10 mouse cellular contexts compared by ENCODE assay signal in the genomic region with DNA sequence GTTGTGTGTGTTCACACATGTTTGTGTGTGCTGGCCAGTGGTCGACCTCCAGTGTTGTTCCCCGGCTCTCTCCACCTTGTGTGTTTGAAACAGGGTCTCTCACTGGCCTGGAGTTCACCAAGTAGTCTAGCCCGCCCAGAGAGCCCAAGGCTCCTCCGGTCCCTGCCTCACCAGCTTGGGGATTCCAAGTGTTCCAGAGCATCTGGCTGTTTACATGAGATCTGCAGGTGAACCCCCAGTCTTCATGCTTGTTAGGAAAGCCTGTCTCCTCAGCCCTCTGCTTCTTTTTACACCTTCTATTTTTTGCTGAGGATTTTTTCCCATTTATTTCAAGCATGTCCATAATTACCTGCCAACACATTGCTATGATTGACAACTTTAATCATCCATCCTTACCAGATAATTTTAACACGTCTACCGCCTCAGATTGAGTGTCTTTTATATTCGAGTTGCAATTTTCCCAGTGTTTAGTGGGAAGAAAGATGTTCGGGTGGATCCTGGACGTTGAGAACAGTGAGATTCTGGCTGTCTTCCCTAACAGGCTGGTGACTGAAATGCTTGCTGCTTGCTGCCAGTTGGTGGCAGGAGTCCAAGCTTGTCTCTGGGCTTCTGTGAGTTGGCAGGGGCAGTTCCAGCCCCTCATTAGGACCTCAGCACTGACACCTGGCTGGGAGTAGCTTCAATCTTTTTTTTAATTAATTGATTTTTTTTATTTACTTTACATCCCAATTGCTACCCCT. TPM values are rescaled to one million over a fixed set of nuclear protein-coding genes. Genes with fewer than 3 reads are reported as not detected.
A peak's percentile ranks its signal among the peaks of the same experiment; 100 is the strongest.
DNase-seq lines count a peak whose midpoint lies in the region; TF ChIP-seq lines count a peak whose summit lies in the region.
"Had no signal": no experiment of that assay in that cellular context is flagged by ENCODE, and none has a peak within 500 bp of the region (broad histone marks: within the 10 kb centered on the region; RNA-seq: fewer than 3 reads in every experiment).

No protein-coding gene starts in this region.

- 65% methylated on average over 9 of the region's 9 CpGs for WGBS in kidney, adult 2 months

- no peaks in the 10 kb centered on the region for H3K4me1 ChIP-seq in kidney, adult 2 months (ENCODE audit: control insufficient read depth, insufficient read depth, low read length)
- H3K4me1 ChIP-seq: megakaryocyte, embryonic 14.5 days had no signal

- DNase-seq in kidney, adult 2 months = peak; percentile 4
- DNase-seq in kidney, adult 8-10 months = no peak
- DNase-seq in cerebellum, adult 11 months = peak; percentile 74
- DNase-seq in frontal cortex, postnatal 10 days (ENCODE audit: low spot score in 2 of 2) = peak; percentile 66 to 70
- DNase-seq in left cerebral cortex, postnatal 4 days = peak; percentile 97
- DNase-seq in kidney, postnatal 25 days = no peak
- DNase-seq in embryo, embryonic 10.5 days (ENCODE audit: low spot score) = no peak
- DNase-seq in lung, postnatal 14 days = no peak

- no peaks in the 10 kb centered on the region for H3K36me3 ChIP-seq in kidney, adult 2 months (ENCODE audit: control insufficient read depth, insufficient read depth, low read length)
- H3K36me3 ChIP-seq: heart, embryonic 13.5 days had no signal

- no peak overlapping the region for H3K27ac ChIP-seq in kidney, adult 2 months (ENCODE audit: insufficient read depth, low read depth, low read length)
- H3K27ac ChIP-seq: heart, embryonic 13.5 days had no signal

- no peaks in the 10 kb centered on the region for H3K27me3 ChIP-seq in kidney, adult 2 months (replicated peaks; ENCODE audit: control insufficient read depth, insufficient read depth, low read length)

- no peak for TF ChIP-seq POLR2A in kidney, adult 2 months (IDR thresholded peaks at IDR 0.05; ENCODE audit: low read depth, low read length)

- no peak for TF ChIP-seq CTCF in kidney, adult 2 months (conservative IDR thresholded peaks at IDR 0.05; ENCODE audit: insufficient read depth, insufficient read length, low read depth, low read length)

- intact Hi-C loops in left cerebral cortex, postnatal 4 days (cut with DNase I) = loop anchor here (10.0 kb wide), 1 partner anchor 66 kb away; no protein-coding TSS in a partner anchor

- no peak overlapping the region for H3K4me3 ChIP-seq in kidney, adult 2 months (ENCODE audit: insufficient read depth, low read depth, low read length)
- H3K4me3 ChIP-seq: heart, embryonic 13.5 days; megakaryocyte, embryonic 14.5 days had no signal

RNA-seq across cellular contexts. Expression of a gene that starts 15.6 kb away (rescaled TPM):
- polyA plus RNA-seq in kidney, adult 2 months (2012; rRNA removed) = 0.01 TPM in 1 of 2 replicates, not detected in the other
- 10 to 100 TPM; 14.7 to 16.2 TPM for total RNA-seq in left cerebral cortex, postnatal 4 days (2021)

Comparison
In these comparisons a context has a peak if more than half of its experiments do, and no peak if none do; other contexts are left out.
1. DNase-seq: peak in kidney, adult 2 months (single experiment), cerebellum, adult 11 months (single experiment), frontal cortex, postnatal 10 days (2 of 2) and left cerebral cortex, postnatal 4 days (single experiment); none in kidney, adult 8-10 months (0 of 2), kidney, postnatal 25 days (0 of 2), embryo, embryonic 10.5 days (single experiment) and lung, postnatal 14 days (single experiment).